Mouse (Mus musculus) leukemia stem cell, adult 10-12 weeks (primary cell): ENCODE results near the gene Cacna2d4. TPM values are rescaled to one million over a fixed set of nuclear protein-coding genes. Genes with fewer than 3 reads are reported as not detected.

Experiments
- polyA plus RNA-seq: library from polyadenylated mRNA; stranded (reverse); fragments of >175 nt; gene quantifications from 2 replicates; pipeline ENCODE4 v1.2.3, GENCODE M21; 2012; ENCODE audit warnings: low replicate concordance

The Cacna2d4 gene
- 0.99 TPM in 1 of 2 replicates, not detected in the other for polyA plus RNA-seq

GRCm38 (mm10) chr6:119236241-119236640 is at the start of gene Cacna2d4:
Gene Cacna2d4, plus strand, starts transcription at chr6:119236526.

GRCm38 (mm10) chr6:119196382-119197305 is 39.7 kb upstream of the Cacna2d4 start, which contains the start of gene Cacna1c:
Gene Cacna1c, minus strand, starts transcription at chr6:119196418.

GRCm38 (mm10) chr6:119330506-119330905 is 94.2 kb downstream of the Cacna2d4 start, which contains the start of gene Lrtm2:
Gene Lrtm2, minus strand, starts transcription at chr6:119330766.

Other genes starting within 250 kb of the Cacna2d4 start
- gene Dcp1b, start 61.3 kb upstream of the Cacna2d4 start, polyA plus RNA-seq, result 16.3 and 20.5 TPM in 2 replicates
- 1.0 and 3.7 TPM in 2 replicates for gene Cacna1c, start 40.1 kb upstream of the Cacna2d4 start, polyA plus RNA-seq
- 0.08 TPM in 1 of 2 replicates, not detected in the other for gene Lrtm2, start 94.2 kb downstream of the Cacna2d4 start, polyA plus RNA-seq
- gene Adipor2, start 181.2 kb downstream of the Cacna2d4 start, polyA plus RNA-seq, result 14.0 and 23.8 TPM in 2 replicates
- gene Fbxl14, start 243.1 kb downstream of the Cacna2d4 start, polyA plus RNA-seq, result 61.7 and 102 TPM in 2 replicates